Mouse (Mus musculus) brown adipose tissue, adult 24 weeks (tissue): ENCODE measurements around the gene Hist2h2aa2. TPM values are rescaled to one million over a fixed set of nuclear protein-coding genes. Genes with fewer than 3 reads are reported as not detected.
A peak's percentile ranks its signal among the peaks of the same experiment; 100 is the strongest.

Experiments used
- H3K27ac ChIP-seq: fragments of 200-500 bp; replicated peaks from 2 replicates; pipeline ENCODE4 v1.5.1; 2012; ENCODE audit warnings: low read depth, mild to moderate bottlenecking, low read length
- H3K4me1 ChIP-seq: fragments of 200-500 bp; 2 replicates; pipeline ENCODE4 v1.6.1; 2012; ENCODE audit warnings: low read length, mixed read lengths; ENCODE audit not compliant: control insufficient read depth, insufficient read depth, insufficient read length
- H3K4me3 ChIP-seq: fragments of 200-500 bp; 2 replicates; pipeline ENCODE4 v1.5.1; 2012; ENCODE audit warnings: low read depth, mild to moderate bottlenecking, low read length, moderate library complexity; ENCODE audit not compliant: insufficient read depth
- polyA plus RNA-seq: library from polyadenylated mRNA; stranded (reverse); fragments of >200 nt; gene quantifications from 2 replicates; pipeline ENCODE4 v1.2.4, GENCODE M21; 2012; ENCODE audit not compliant: missing spikeins, insufficient read depth, insufficient read length

The Hist2h2aa2 gene
- polyA plus RNA-seq, 1 experiment, result 115 TPM

- Histone ChIP-seq H3K4me1 (peaks cover 5% of the 10 kb centered on the region; the same call in 1 of the 2 replicates), H3K4me3 (no peak overlapping the region), H3K27ac (no peak overlapping the region)
These were observed 26.1 kb upstream of the Hist2h2aa2 start for GRCm38 (mm10) chr3:96266132-96266710.

- Histone ChIP-seq H3K4me1 (peaks cover 5% of the 10 kb centered on the region; the same call in 1 of the 2 replicates), H3K4me3 (peak overlapping the region; percentile 77), H3K27ac (peak overlapping the region; percentile 97)
These were observed 24.4 kb upstream of the Hist2h2aa2 start for GRCm38 (mm10) chr3:96264404-96264949.

- peaks cover 5% of the 10 kb centered on the region; the same call in 1 of the 2 replicates for H3K4me1 ChIP-seq
- H3K27ac ChIP-seq, result peak overlapping the region; percentile 97
- H3K4me3 ChIP-seq, result peak overlapping the region; percentile 77
These were observed 23.7 kb upstream of the Hist2h2aa2 start for GRCm38 (mm10) chr3:96263558-96264403.

- Histone ChIP-seq H3K27ac (peak within 1 kb of the TSS; percentile 97), H3K4me3 (peak within 1 kb of the TSS; percentile 94)
These were observed 23.0 kb upstream of the Hist2h2aa2 start, which contains the start of gene Hist2h4 for GRCm38 (mm10) chr3:96262979-96263550. Hist2h4 (minus strand) TSS chr3:96263311.

GRCm38 (mm10) chr3:96262216-96262875 lies 22.3 kb upstream of the Hist2h2aa2 start:
- Histone ChIP-seq H3K4me3 (peak overlapping the region; percentile 94), H3K4me1 (peaks cover 5% of the 10 kb centered on the region; the same call in 1 of the 2 replicates)

More at GRCm38 (mm10) chr3:96262979-96263550, 23.0 kb upstream of the Hist2h2aa2 start, which contains the start of gene Hist2h4:
- peaks cover 5% of the 10 kb centered on the region; the same call in 1 of the 2 replicates for H3K4me1 ChIP-seq

GRCm38 (mm10) chr3:96261623-96262022 lies 21.5 kb upstream of the Hist2h2aa2 start:
- Histone ChIP-seq H3K4me1 (peaks cover 5% of the 10 kb centered on the region; the same call in 1 of the 2 replicates), H3K4me3 (peak overlapping the region; percentile 94), H3K27ac (peak overlapping the region; percentile 41)

More at GRCm38 (mm10) chr3:96262216-96262875, 22.3 kb upstream of the Hist2h2aa2 start:
- H3K27ac ChIP-seq, result peak overlapping the region; percentile 94

- Histone ChIP-seq H3K27ac (no peak overlapping the region), H3K4me3 (no peak overlapping the region), H3K4me1 (peaks cover 7% of the 10 kb centered on the region; the same call in 1 of the 2 replicates)
These were observed 20.1 kb upstream of the Hist2h2aa2 start for GRCm38 (mm10) chr3:96260220-96260619.

- Histone ChIP-seq H3K4me1 (0 out of 2 replicates have a peak, but pooled peaks cover 2% of the 10 kb centered on the region), H3K27ac (no peak overlapping the region), H3K4me3 (no peak overlapping the region)
These were observed 17.1 kb upstream of the Hist2h2aa2 start for GRCm38 (mm10) chr3:96257190-96257589.

- no peak overlapping the region for H3K27ac ChIP-seq
- 0 out of 2 replicates have a peak, but pooled peaks cover 2% of the 10 kb centered on the region for H3K4me1 ChIP-seq
- H3K4me3 ChIP-seq, result no peak overlapping the region
These were observed 16.0 kb upstream of the Hist2h2aa2 start for GRCm38 (mm10) chr3:96255926-96256593.

- Histone ChIP-seq H3K4me1 (0 out of 2 replicates have a peak, but pooled peaks cover 2% of the 10 kb centered on the region), H3K4me3 (no peak overlapping the region), H3K27ac (no peak overlapping the region)
These were observed 14.7 kb upstream of the Hist2h2aa2 start for GRCm38 (mm10) chr3:96254683-96255355.

GRCm38 (mm10) chr3:96251787-96252186 lies 11.7 kb upstream of the Hist2h2aa2 start:
- H3K4me3 ChIP-seq, result no peak overlapping the region
- 0 out of 2 replicates have a peak, but pooled peaks cover 2% of the 10 kb centered on the region for H3K4me1 ChIP-seq
- no peak overlapping the region for H3K27ac ChIP-seq

- Histone ChIP-seq H3K4me3 (no peak overlapping the region), H3K4me1 (no peaks in the 10 kb centered on the region), H3K27ac (no peak overlapping the region)
These were observed 10.8 kb upstream of the Hist2h2aa2 start for GRCm38 (mm10) chr3:96250890-96251289.

- Histone ChIP-seq H3K27ac (no peak overlapping the region), H3K4me1 (peaks cover 5% of the 10 kb centered on the region), H3K4me3 (no peak overlapping the region)
These were observed 8.9 kb upstream of the Hist2h2aa2 start for GRCm38 (mm10) chr3:96249034-96249345.
